Mouse (Mus musculus): ENCODE measurements around the gene Acy3. TPM values are rescaled to one million over a fixed set of nuclear protein-coding genes. Genes with fewer than 3 reads are reported as not detected.

Gene Acy3
- polyA plus RNA-seq (2016; fragmentation: Nextera tagmentation; extraction: Ambion mirVana) = 3.0 and 3.4 TPM in 2 replicates

GRCm38 (mm10) chr19:3986334-3986733, at the start of gene Acy3:
TSS of gene Acy3 (plus strand) at chr19:3986570.
- Histone ChIP-seq H3K27me3 (no peaks in the 10 kb centered on the region), H3K9me3 (no peaks in the 10 kb centered on the region), H3K27ac (no peak within 1 kb of the TSS), H3K36me3 (no peaks in the 10 kb centered on the region), H3K4me3 (no peak within 1 kb of the TSS), H3K9ac (no peak within 1 kb of the TSS), H3K4me1 (peaks cover 21% of the 10 kb centered on the region), H3K4me2 (replicated peaks) (no peak within 1 kb of the TSS; the same call in 1 of the 2 replicates)
- peak; percentile 54; the same call in 1 of the 2 replicates for ATAC-seq (ENCODE audit: insufficient number of reproducible peaks, insufficient read depth, low FRiP score, low TSS enrichment)
- 13% methylated on average over 8 of the region's 8 CpGs for WGBS

GRCm38 (mm10) chr19:3942315-3942714, 44.1 kb upstream of the Acy3 start:
- Histone ChIP-seq H3K36me3 (no peaks in the 10 kb centered on the region), H3K9me3 (no peaks in the 10 kb centered on the region), H3K4me3 (no peak overlapping the region), H3K4me1 (no peaks in the 10 kb centered on the region), H3K27me3 (no peaks in the 10 kb centered on the region), H3K27ac (no peak overlapping the region), H3K4me2 (replicated peaks) (no peak overlapping the region), H3K9ac (no peak overlapping the region)
- no peak for ATAC-seq (ENCODE audit: insufficient number of reproducible peaks, insufficient read depth, low FRiP score, low TSS enrichment)
- WGBS = 85% methylated on average over 7 of the region's 7 CpGs

GRCm38 (mm10) chr19:3942986-3943735, 43.2 kb upstream of the Acy3 start:
- no peaks in the 10 kb centered on the region for H3K4me1 ChIP-seq
- no peak overlapping the region for H3K4me3 ChIP-seq
- no peaks in the 10 kb centered on the region for H3K27me3 ChIP-seq
- WGBS = 17% methylated on average over 27 of the region's 27 CpGs
- H3K27ac ChIP-seq = no peak overlapping the region
- H3K4me2 ChIP-seq (replicated peaks) = 0 out of 2 replicates have a peak overlapping the region, but pooled peaks have one; percentile 20
- no peak overlapping the region for H3K9ac ChIP-seq
- ATAC-seq (ENCODE audit: insufficient number of reproducible peaks, insufficient read depth, low FRiP score, low TSS enrichment) = no peak
- H3K9me3 ChIP-seq = no peaks in the 10 kb centered on the region
- no peaks in the 10 kb centered on the region for H3K36me3 ChIP-seq

- H3K9me3 ChIP-seq = no peaks in the 10 kb centered on the region
- H3K36me3 ChIP-seq = no peaks in the 10 kb centered on the region
- no peak for ATAC-seq (ENCODE audit: insufficient number of reproducible peaks, insufficient read depth, low FRiP score, low TSS enrichment)
- H3K27ac ChIP-seq = no peak overlapping the region
- H3K9ac ChIP-seq = no peak overlapping the region
- H3K4me2 ChIP-seq (replicated peaks) = no peak overlapping the region
- H3K4me3 ChIP-seq = no peak overlapping the region
- H3K4me1 ChIP-seq = no peaks in the 10 kb centered on the region
- H3K27me3 ChIP-seq = no peaks in the 10 kb centered on the region
- WGBS = 32% methylated on average over 10 of the region's 10 CpGs
Observed at GRCm38 (mm10) chr19:3945872-3946564, 40.4 kb upstream of the Acy3 start.

- no peak for ATAC-seq (ENCODE audit: insufficient number of reproducible peaks, insufficient read depth, low FRiP score, low TSS enrichment)
- WGBS = 18% methylated on average over 2 of the region's 2 CpGs
- H3K4me2 ChIP-seq (replicated peaks) = no peak overlapping the region
Observed at GRCm38 (mm10) chr19:3946715-3947114, 39.7 kb upstream of the Acy3 start.

GRCm38 (mm10) chr19:3947813-3948212, 38.6 kb upstream of the Acy3 start:
- 72% methylated on average over 3 of the region's 3 CpGs for WGBS
- ATAC-seq (ENCODE audit: insufficient number of reproducible peaks, insufficient read depth, low FRiP score, low TSS enrichment) = no peak

More at GRCm38 (mm10) chr19:3946715-3947114, 39.7 kb upstream of the Acy3 start:
- no peak overlapping the region for H3K27ac ChIP-seq
- no peak overlapping the region for H3K9ac ChIP-seq
- H3K9me3 ChIP-seq = no peaks in the 10 kb centered on the region
- H3K36me3 ChIP-seq = no peaks in the 10 kb centered on the region
- H3K4me1 ChIP-seq = no peaks in the 10 kb centered on the region
- no peaks in the 10 kb centered on the region for H3K27me3 ChIP-seq
- H3K4me3 ChIP-seq = no peak overlapping the region

GRCm38 (mm10) chr19:3948546-3948945, 37.8 kb upstream of the Acy3 start:
- Histone ChIP-seq H3K27me3 (no peaks in the 10 kb centered on the region), H3K4me1 (no peaks in the 10 kb centered on the region), H3K27ac (no peak overlapping the region), H3K9me3 (no peaks in the 10 kb centered on the region), H3K4me3 (no peak overlapping the region), H3K36me3 (no peaks in the 10 kb centered on the region), H3K4me2 (replicated peaks) (no peak overlapping the region), H3K9ac (no peak overlapping the region)
- 70% methylated on average over 14 of the region's 14 CpGs for WGBS
- no peak for ATAC-seq (ENCODE audit: insufficient number of reproducible peaks, insufficient read depth, low FRiP score, low TSS enrichment)

More at GRCm38 (mm10) chr19:3947813-3948212, 38.6 kb upstream of the Acy3 start:
- Histone ChIP-seq H3K4me2 (replicated peaks) (no peak overlapping the region), H3K4me3 (no peak overlapping the region), H3K27me3 (no peaks in the 10 kb centered on the region), H3K36me3 (no peaks in the 10 kb centered on the region), H3K4me1 (no peaks in the 10 kb centered on the region), H3K9ac (no peak overlapping the region), H3K27ac (no peak overlapping the region), H3K9me3 (no peaks in the 10 kb centered on the region)

GRCm38 (mm10) chr19:3950331-3950730, 36.0 kb upstream of the Acy3 start:
- ATAC-seq (ENCODE audit: insufficient number of reproducible peaks, insufficient read depth, low FRiP score, low TSS enrichment) = no peak
- Histone ChIP-seq H3K4me3 (no peak overlapping the region), H3K27me3 (no peaks in the 10 kb centered on the region), H3K9ac (no peak overlapping the region), H3K36me3 (no peaks in the 10 kb centered on the region), H3K4me1 (no peaks in the 10 kb centered on the region), H3K9me3 (no peaks in the 10 kb centered on the region), H3K27ac (no peak overlapping the region), H3K4me2 (replicated peaks) (no peak overlapping the region)
- 84% methylated on average over 3 of the region's 3 CpGs for WGBS

- Histone ChIP-seq H3K4me1 (no peaks in the 10 kb centered on the region), H3K27ac (no peak overlapping the region), H3K9me3 (no peaks in the 10 kb centered on the region), H3K27me3 (no peaks in the 10 kb centered on the region), H3K36me3 (no peaks in the 10 kb centered on the region), H3K4me2 (replicated peaks) (no peak overlapping the region), H3K9ac (no peak overlapping the region), H3K4me3 (no peak overlapping the region)
- ATAC-seq (ENCODE audit: insufficient number of reproducible peaks, insufficient read depth, low FRiP score, low TSS enrichment) = no peak
Observed at GRCm38 (mm10) chr19:3951461-3951860, 34.9 kb upstream of the Acy3 start.

- no peak overlapping the region for H3K27ac ChIP-seq
- H3K9ac ChIP-seq = no peak overlapping the region
- H3K9me3 ChIP-seq = no peaks in the 10 kb centered on the region
- no peak for ATAC-seq (ENCODE audit: insufficient number of reproducible peaks, insufficient read depth, low FRiP score, low TSS enrichment)
- 46% methylated on average over 1 of the region's 1 CpGs for WGBS
- no peaks in the 10 kb centered on the region for H3K36me3 ChIP-seq
- no peaks in the 10 kb centered on the region for H3K27me3 ChIP-seq
- H3K4me1 ChIP-seq = no peaks in the 10 kb centered on the region
- H3K4me3 ChIP-seq = no peak overlapping the region
- H3K4me2 ChIP-seq (replicated peaks) = no peak overlapping the region
Observed at GRCm38 (mm10) chr19:3952099-3952498, 34.3 kb upstream of the Acy3 start.

- Histone ChIP-seq H3K4me3 (no peak overlapping the region), H3K27ac (no peak overlapping the region), H3K9me3 (no peaks in the 10 kb centered on the region), H3K4me2 (replicated peaks) (no peak overlapping the region), H3K36me3 (no peaks in the 10 kb centered on the region), H3K27me3 (no peaks in the 10 kb centered on the region), H3K9ac (no peak overlapping the region), H3K4me1 (no peaks in the 10 kb centered on the region)
- 82% methylated on average over 3 of the region's 3 CpGs for WGBS
- no peak for ATAC-seq (ENCODE audit: insufficient number of reproducible peaks, insufficient read depth, low FRiP score, low TSS enrichment)
Observed at GRCm38 (mm10) chr19:3955033-3955432, 31.3 kb upstream of the Acy3 start.

GRCm38 (mm10) chr19:3955804-3956203, 30.6 kb upstream of the Acy3 start:
- Histone ChIP-seq H3K36me3 (no peaks in the 10 kb centered on the region), H3K4me1 (no peaks in the 10 kb centered on the region), H3K4me2 (replicated peaks) (no peak overlapping the region), H3K9me3 (no peaks in the 10 kb centered on the region), H3K27me3 (no peaks in the 10 kb centered on the region), H3K4me3 (no peak overlapping the region), H3K9ac (no peak overlapping the region), H3K27ac (no peak overlapping the region)
- ATAC-seq (ENCODE audit: insufficient number of reproducible peaks, insufficient read depth, low FRiP score, low TSS enrichment) = no peak
- 61% methylated on average over 4 of the region's 4 CpGs for WGBS

Data from embryonic facial prominence, embryonic 12.5 days (tissue).